Mouse (Mus musculus): ENCODE measurements at regions not wholly inside any gene's neighbourhood (a gene's known extent, or its start where the extent isn't known, plus 50 kb on each side); places are given as distances from the start of the nearest gene placed in this dataset.

GRCm38 (mm10) chr3:155246628-155247027 is 153.4 kb downstream of the Lrriq3 start:
- ATAC-seq (ENCODE audit: low TSS enrichment) = no peak

- ATAC-seq (ENCODE audit: low TSS enrichment) = no peak
Observed at GRCm38 (mm10) chr3:155247124-155247523, 153.9 kb downstream of the Lrriq3 start.

GRCm38 (mm10) chr3:155247929-155248328 is 154.7 kb downstream of the Lrriq3 start:
- ATAC-seq (ENCODE audit: low TSS enrichment) = no peak

- no peak for ATAC-seq (ENCODE audit: low TSS enrichment)
Observed at GRCm38 (mm10) chr3:155250904-155251303, 157.7 kb downstream of the Lrriq3 start.

- no peak for ATAC-seq (ENCODE audit: low TSS enrichment)
Observed at GRCm38 (mm10) chr3:155298206-155298605, 205.0 kb downstream of the Lrriq3 start.

- ATAC-seq (ENCODE audit: low TSS enrichment) = no peak
Observed at GRCm38 (mm10) chr3:155298724-155299123, 205.5 kb downstream of the Lrriq3 start.

- ATAC-seq (ENCODE audit: low TSS enrichment) = peak; percentile 64
Observed at GRCm38 (mm10) chr3:155322322-155322721, 229.1 kb downstream of the Lrriq3 start.

GRCm38 (mm10) chr3:155329701-155330100 is 236.5 kb downstream of the Lrriq3 start:
- ATAC-seq (ENCODE audit: low TSS enrichment) = no peak

- ATAC-seq (ENCODE audit: low TSS enrichment) = no peak
Observed at GRCm38 (mm10) chr3:155349185-155349584, 256.0 kb downstream of the Lrriq3 start.

- ATAC-seq (ENCODE audit: low TSS enrichment) = no peak
Observed at GRCm38 (mm10) chr3:155351636-155352035, 258.4 kb downstream of the Lrriq3 start.

GRCm38 (mm10) chr3:155352277-155352802 is 259.1 kb downstream of the Lrriq3 start:
- ATAC-seq (ENCODE audit: low TSS enrichment) = no peak

GRCm38 (mm10) chr3:155360399-155360798 is 267.2 kb downstream of the Lrriq3 start:
- ATAC-seq (ENCODE audit: low TSS enrichment) = peak; percentile 100

- no peak for ATAC-seq (ENCODE audit: low TSS enrichment)
Observed at GRCm38 (mm10) chr3:155370716-155371115, 277.5 kb downstream of the Lrriq3 start.

- no peak for ATAC-seq (ENCODE audit: low TSS enrichment)
Observed at GRCm38 (mm10) chr3:155373591-155373990, 280.4 kb downstream of the Lrriq3 start.

GRCm38 (mm10) chr3:155381910-155382309 is 288.7 kb downstream of the Lrriq3 start:
- ATAC-seq (ENCODE audit: low TSS enrichment) = peak; percentile 95

- ATAC-seq (ENCODE audit: low TSS enrichment) = peak; percentile 69
Observed at GRCm38 (mm10) chr3:155382817-155383216, 289.6 kb downstream of the Lrriq3 start.

GRCm38 (mm10) chr3:155390666-155391065 is 297.4 kb downstream of the Lrriq3 start:
- no peak for ATAC-seq (ENCODE audit: low TSS enrichment)

- no peak for ATAC-seq (ENCODE audit: low TSS enrichment)
Observed at GRCm38 (mm10) chr3:155396134-155396533, 302.9 kb downstream of the Lrriq3 start.

GRCm38 (mm10) chr3:155401763-155402162 is 308.5 kb downstream of the Lrriq3 start:
- no peak for ATAC-seq (ENCODE audit: low TSS enrichment)

- 0 out of 2 replicates have a peak, but pooled peaks have one; percentile 23 for ATAC-seq (ENCODE audit: low TSS enrichment)
Observed at GRCm38 (mm10) chr3:155408907-155409306, 315.7 kb downstream of the Lrriq3 start.

- no peak for ATAC-seq (ENCODE audit: low TSS enrichment)
Observed at GRCm38 (mm10) chr3:155409371-155409770, 316.1 kb downstream of the Lrriq3 start.

GRCm38 (mm10) chr3:155409867-155410266 is 316.6 kb downstream of the Lrriq3 start:
- ATAC-seq (ENCODE audit: low TSS enrichment) = no peak

- ATAC-seq (ENCODE audit: low TSS enrichment) = no peak
Observed at GRCm38 (mm10) chr3:155459701-155460481, 366.7 kb downstream of the Lrriq3 start.
